Mouse (Mus musculus): ENCODE measurements around the gene Spocd1.

Gene Spocd1

DNA sequence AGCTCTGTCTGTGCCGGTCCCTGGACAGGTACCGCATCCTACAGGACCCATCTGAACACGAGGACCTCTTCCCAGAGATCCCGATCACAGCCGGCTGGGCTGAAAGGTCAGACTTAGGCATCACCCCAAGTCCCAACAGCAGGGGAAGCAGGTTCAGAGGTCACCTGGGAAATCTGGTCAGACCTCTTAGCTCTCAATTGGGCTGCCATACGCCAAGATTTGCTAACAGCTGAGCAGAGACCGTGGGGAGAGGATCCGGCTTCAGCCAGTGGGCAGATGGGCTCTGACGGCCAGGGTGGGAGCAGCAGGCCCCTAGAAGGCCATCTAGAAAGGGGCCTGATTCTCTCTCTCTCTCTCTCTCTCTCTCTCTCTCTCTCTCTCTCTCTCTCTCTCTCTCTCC is 45.2 kb downstream of the Spocd1 start:
- no peak for DNase-seq (ENCODE audit: low read depth, low spot score)

- no peak for DNase-seq (ENCODE audit: low read depth, low spot score)
These were observed 48.2 kb downstream of the Spocd1 start for GRCm38 (mm10) chr4:129977256-129977655.

GRCm38 (mm10) chr4:129978227-129978626 is 49.2 kb downstream of the Spocd1 start:
- no peak for DNase-seq (ENCODE audit: low read depth, low spot score)

DNA sequence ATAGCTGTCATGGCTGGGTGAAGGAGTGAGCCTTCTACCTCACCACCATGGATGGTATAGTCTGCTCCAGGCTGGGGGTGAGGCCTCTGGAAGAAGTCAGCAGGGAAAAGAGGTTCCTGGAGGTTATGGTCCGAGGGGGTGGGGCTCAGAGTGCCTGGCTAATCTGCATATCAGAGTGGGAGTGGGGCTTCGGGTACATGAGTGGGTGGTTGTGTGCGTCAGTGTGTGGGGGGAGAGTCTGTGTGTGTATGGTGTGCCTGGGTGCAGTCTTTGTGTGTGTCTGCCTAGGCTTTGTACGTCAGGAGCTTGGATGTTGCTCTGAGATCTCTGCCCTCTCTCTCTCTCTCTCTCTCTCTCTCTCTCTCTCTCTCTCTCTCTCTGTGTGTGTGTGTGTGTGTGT is 49.9 kb downstream of the Spocd1 start:
- no peak for DNase-seq (ENCODE audit: low read depth, low spot score)

- DNase-seq (ENCODE audit: low read depth, low spot score) = no peak
These were observed 52.6 kb downstream of the Spocd1 start for GRCm38 (mm10) chr4:129981657-129982056.

- no peak for DNase-seq (ENCODE audit: low read depth, low spot score)
These were observed 54.0 kb downstream of the Spocd1 start for GRCm38 (mm10) chr4:129983046-129983445.

- DNase-seq (ENCODE audit: low read depth, low spot score) = peak; percentile 64
These were observed 54.8 kb downstream of the Spocd1 start for GRCm38 (mm10) chr4:129983764-129984420.

DNA sequence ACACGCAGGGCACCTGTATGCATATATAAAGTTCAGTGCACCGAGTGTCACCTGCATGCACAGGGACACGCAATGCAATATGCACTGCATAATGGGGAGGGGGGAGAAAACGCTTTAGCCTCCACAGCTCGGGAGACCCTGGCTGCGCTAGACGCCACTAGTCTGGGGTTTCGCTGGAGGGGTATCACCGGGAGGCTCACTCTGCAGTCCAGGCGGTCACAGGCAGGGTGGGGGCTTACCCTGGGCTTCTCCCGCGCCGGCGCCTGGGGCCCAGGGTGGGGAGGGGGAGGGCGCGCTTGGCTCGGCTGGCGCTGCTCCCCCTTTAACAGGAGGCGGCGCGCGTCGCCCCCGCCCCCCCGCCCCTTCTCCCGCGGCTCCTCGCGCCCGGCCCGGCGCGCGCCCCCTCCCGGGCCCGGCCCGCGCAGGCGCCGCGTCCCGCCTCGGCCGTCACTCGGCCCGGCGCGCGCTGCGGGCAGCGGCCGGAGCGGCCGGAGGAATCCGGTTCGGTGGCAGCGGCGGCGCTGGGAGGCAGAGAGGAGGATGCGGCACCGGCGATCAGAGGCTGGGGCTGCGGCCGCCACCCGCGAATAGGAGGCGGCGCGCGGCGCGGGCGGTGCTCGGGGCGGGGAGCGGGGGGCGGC is 55.5 kb downstream of the Spocd1 start, which contains the start of gene Adgrb2:
Gene Adgrb2 (plus strand): TSS at position 450 of the 641 bp plus-strand sequence.
- DNase-seq (ENCODE audit: low read depth, low spot score) = no peak

GRCm38 (mm10) chr4:129985161-129985670 is 56.2 kb downstream of the Spocd1 start:
- DNase-seq (ENCODE audit: low read depth, low spot score) = no peak

- peak; percentile 73 for DNase-seq (ENCODE audit: low read depth, low spot score)
These were observed 56.8 kb downstream of the Spocd1 start for GRCm38 (mm10) chr4:129985671-129986441.

- no peak for DNase-seq (ENCODE audit: low read depth, low spot score)
These were observed 58.9 kb downstream of the Spocd1 start for GRCm38 (mm10) chr4:129987825-129988504.

GRCm38 (mm10) chr4:129989925-129990324 is 60.9 kb downstream of the Spocd1 start:
- no peak for DNase-seq (ENCODE audit: low read depth, low spot score)

DNA sequence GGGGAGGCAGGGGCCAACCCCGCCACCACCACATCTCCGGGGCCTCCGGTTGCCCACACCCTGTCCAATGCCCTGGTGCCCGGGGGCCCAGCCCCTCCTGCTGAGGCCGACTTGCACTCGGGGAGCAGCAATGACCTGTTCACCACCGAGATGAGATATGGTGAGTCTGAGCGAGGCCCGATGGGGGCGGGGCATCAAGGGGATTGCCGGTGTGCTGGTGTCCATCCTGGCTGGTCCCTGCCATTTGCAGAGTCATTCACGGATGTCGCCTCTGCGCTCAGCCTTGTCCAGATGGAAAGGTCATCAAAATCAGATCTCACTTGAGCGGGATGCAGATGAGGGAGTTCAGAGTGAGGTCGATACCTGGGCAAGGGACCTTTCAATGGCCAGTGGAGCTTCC is 63.7 kb downstream of the Spocd1 start:
- DNase-seq (ENCODE audit: low read depth, low spot score) = no peak

GRCm38 (mm10) chr4:129993213-129993612 is 64.2 kb downstream of the Spocd1 start:
- DNase-seq (ENCODE audit: low read depth, low spot score) = no peak

- DNase-seq (ENCODE audit: low read depth, low spot score) = no peak
These were observed 65.1 kb downstream of the Spocd1 start for GRCm38 (mm10) chr4:129993944-129994695.

DNA sequence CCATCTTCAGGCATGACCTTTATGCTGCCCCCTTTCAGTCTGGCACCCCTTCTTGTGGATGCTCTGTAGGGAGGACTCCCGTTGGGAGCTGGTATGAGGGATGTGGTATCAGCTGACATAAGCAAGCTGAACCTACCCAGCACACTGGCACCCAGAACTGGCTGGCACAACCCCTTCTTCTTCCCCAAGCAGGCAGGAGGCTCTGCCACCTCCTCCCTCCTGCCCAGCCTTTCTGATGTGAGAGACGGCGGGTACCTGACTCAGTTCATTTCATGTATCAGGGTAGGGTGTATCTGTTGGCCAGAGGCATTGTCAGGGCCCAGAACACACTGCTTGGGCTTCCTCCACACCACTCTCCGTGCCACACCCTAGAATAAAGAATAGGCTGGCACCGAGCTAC is 65.7 kb downstream of the Spocd1 start:
- no peak for DNase-seq (ENCODE audit: low read depth, low spot score)

DNA sequence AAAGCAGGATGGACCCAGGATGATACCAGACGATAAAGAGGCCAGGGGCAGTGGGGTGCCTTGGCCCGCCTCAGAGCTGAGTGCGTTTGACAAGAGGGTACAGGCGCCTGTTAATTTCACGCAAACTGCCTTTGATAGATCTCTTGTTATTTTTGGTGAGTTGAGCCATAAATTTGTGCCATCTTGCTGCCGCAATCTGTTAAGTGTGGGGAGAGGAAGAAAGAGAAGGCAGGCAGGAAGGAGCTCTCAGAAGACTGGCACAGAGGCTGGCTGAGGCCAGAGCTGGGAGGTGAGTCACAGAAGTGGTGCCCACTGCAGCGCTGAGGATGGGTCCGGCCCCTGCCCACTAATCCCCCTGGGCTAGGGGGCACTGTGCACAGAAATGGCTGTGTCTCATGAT is 66.2 kb downstream of the Spocd1 start:
- DNase-seq (ENCODE audit: low read depth, low spot score) = no peak

- no peak for DNase-seq (ENCODE audit: low read depth, low spot score)
These were observed 67.0 kb downstream of the Spocd1 start for GRCm38 (mm10) chr4:129996015-129996414.

GRCm38 (mm10) chr4:129998124-129998523 is 69.1 kb downstream of the Spocd1 start:
- no peak for DNase-seq (ENCODE audit: low read depth, low spot score)

GRCm38 (mm10) chr4:130001710-130002109 is 72.7 kb downstream of the Spocd1 start:
- no peak for DNase-seq (ENCODE audit: low read depth, low spot score)

DNA sequence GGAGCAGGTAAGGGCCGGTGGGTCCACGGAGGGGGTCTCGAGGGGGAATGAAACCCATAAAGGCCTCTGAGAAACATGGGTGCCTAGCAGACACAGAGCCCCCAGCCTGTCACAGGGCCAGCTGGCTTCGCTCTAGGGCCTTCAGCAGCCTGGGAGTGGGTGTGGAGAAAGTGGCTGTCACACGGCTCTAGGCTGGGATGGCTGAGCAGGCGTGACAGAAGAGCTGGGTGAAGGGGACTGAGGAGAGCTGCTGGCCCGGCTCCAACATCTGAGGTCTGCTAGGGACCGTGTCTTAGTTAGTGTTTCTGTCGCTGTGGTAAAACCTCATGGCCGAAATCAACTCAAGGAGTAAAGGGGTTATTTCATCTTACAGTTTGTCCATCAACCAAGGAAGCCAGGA is 73.1 kb downstream of the Spocd1 start:
- no peak for DNase-seq (ENCODE audit: low read depth, low spot score)

All from retina, postnatal 7 days (tissue).